Mouse (Mus musculus) heart, postnatal 14 days (tissue): ENCODE measurements around the gene Serpina3a. TPM values are rescaled to one million over a fixed set of nuclear protein-coding genes. Genes with fewer than 3 reads are reported as not detected.
"Not testable (repeated sequence)": the region's sequence is repeated elsewhere in the genome, so short reads cannot be mapped to it uniquely, and the experiment has no call there.

Experiments used
- DNase-seq, 2 experiments: peaks; one replicate each; pipeline ENCODE4 v3.0.0; 2021 to 2022
- intact Hi-C: fragments of 180-260 bp; cut with DNase I; formaldehyde crosslinking; loops from one replicate; pipeline ENCODE4 v1.15.1; 2025
- long read RNA-seq, 2 experiments: library from polyadenylated mRNA; stranded (forward); transcript quantifications; one replicate each; pipeline ENCODE4 v2.0.0; 2021
- total RNA-seq, 2 experiments: library from RNA; stranded (reverse); gene quantifications; 2 replicates each; pipeline ENCODE4 v1.2.3; 2021

Serpina3a gene
- total RNA-seq: not detected
- long read RNA-seq, experiment 1: 0 reads
- long read RNA-seq, experiment 2: 0 reads

GRCm38 (mm10) chr12:104112333-104112732 is at the start of gene Serpina3a:
Serpina3a (plus strand) TSS chr12:104112724.
- intact Hi-C loops: not testable (repeated sequence)

GRCm38 (mm10) chr12:104064532-104064931 is 48.0 kb upstream of the Serpina3a start:
- intact Hi-C loops: no loop called here
- no peak for DNase-seq

More at GRCm38 (mm10) chr12:104112333-104112732, at the start of gene Serpina3a:
- not testable (repeated sequence) for DNase-seq

- intact Hi-C loops: loop anchor here (5.0 kb wide), 1 partner anchor 33 kb away; no protein-coding TSS in a partner anchor
- no peak for DNase-seq
Measured at GRCm38 (mm10) chr12:104064996-104065395, 47.5 kb upstream of the Serpina3a start.

GRCm38 (mm10) chr12:104066241-104066640 is 46.3 kb upstream of the Serpina3a start:
- DNase-seq: peak; percentile 65 to 80
- intact Hi-C loops: loop anchor here (1.0 to 5.0 kb wide), 2 partner anchors 34 to 352 kb away; no protein-coding TSS in a partner anchor

GRCm38 (mm10) chr12:104067549-104067948 is 45.0 kb upstream of the Serpina3a start:
- intact Hi-C loops: loop anchor here (5.0 kb wide), 1 partner anchor 35 kb away; no protein-coding TSS in a partner anchor
- DNase-seq: peak; percentile 59 to 79

- intact Hi-C loops: loop anchor here (1.0 to 5.0 kb wide), 2 partner anchors 37 to 74 kb away; no protein-coding TSS in a partner anchor
- DNase-seq: peak; percentile 80 to 89
Measured at GRCm38 (mm10) chr12:104069620-104070019, 42.9 kb upstream of the Serpina3a start.

- no peak for DNase-seq
- intact Hi-C loops: no loop called here
Measured at GRCm38 (mm10) chr12:104071708-104072107, 40.8 kb upstream of the Serpina3a start.

GRCm38 (mm10) chr12:104072286-104072685 is 40.2 kb upstream of the Serpina3a start:
- intact Hi-C loops: no loop called here
- no peak for DNase-seq

- intact Hi-C loops: no loop called here
- no peak for DNase-seq
Measured at GRCm38 (mm10) chr12:104090119-104090518, 22.4 kb upstream of the Serpina3a start.

GRCm38 (mm10) chr12:104091303-104091702 is 21.2 kb upstream of the Serpina3a start:
- intact Hi-C loops: no loop called here
- no peak for DNase-seq

GRCm38 (mm10) chr12:104100768-104101167 is 11.8 kb upstream of the Serpina3a start, which contains the start of gene Serpina5:
Serpina5 (plus strand) TSS chr12:104101113.
- DNase-seq: no peak
- intact Hi-C loops: no loop called here

- DNase-seq: no peak
- intact Hi-C loops: no loop called here
Measured at GRCm38 (mm10) chr12:104105847-104106246, 6.7 kb upstream of the Serpina3a start.

GRCm38 (mm10) chr12:104106919-104107318 is 5.6 kb upstream of the Serpina3a start:
- no peak for DNase-seq
- intact Hi-C loops: no loop called here

- no peak for DNase-seq
- intact Hi-C loops: no loop called here
Measured at GRCm38 (mm10) chr12:104108507-104108906, 4.0 kb upstream of the Serpina3a start.

- intact Hi-C loops: no loop called here
Measured at GRCm38 (mm10) chr12:104114921-104115579, 2.5 kb downstream of the Serpina3a start.

GRCm38 (mm10) chr12:104123097-104123496 is 10.6 kb downstream of the Serpina3a start:
- DNase-seq: no peak
- intact Hi-C loops: no loop called here

More at GRCm38 (mm10) chr12:104114921-104115579, 2.5 kb downstream of the Serpina3a start:
- DNase-seq: no peak

GRCm38 (mm10) chr12:104123996-104124395 is 11.5 kb downstream of the Serpina3a start:
- intact Hi-C loops: no loop called here
- DNase-seq: no peak

- no peak for DNase-seq
- intact Hi-C loops: no loop called here
Measured at GRCm38 (mm10) chr12:104125021-104125560, 12.6 kb downstream of the Serpina3a start.

- intact Hi-C loops: no loop called here
- no peak for DNase-seq
Measured at GRCm38 (mm10) chr12:104127696-104128095, 15.2 kb downstream of the Serpina3a start, which contains the start of gene Serpina3b. Serpina3b (plus strand) TSS chr12:104127996.

- intact Hi-C loops: no loop called here
- no peak for DNase-seq
Measured at GRCm38 (mm10) chr12:104131041-104131440, 18.5 kb downstream of the Serpina3a start.

- no peak for DNase-seq
Measured at GRCm38 (mm10) chr12:104138216-104138615, 25.7 kb downstream of the Serpina3a start.

More at GRCm38 (mm10) chr12:104138216-104138615, 25.7 kb downstream of the Serpina3a start:
- intact Hi-C loops: no loop called here
